Mouse (Mus musculus): ENCODE measurements around the gene Pdgfa.

Pdgfa gene

GRCm38 (mm10) chr5:138953986-138954385 is 43.2 kb downstream of the Pdgfa start:
- in situ Hi-C loops (cut with MboI, MseI): no loop called here

- in situ Hi-C loops (cut with MboI, MseI): no loop called here
Measured at GRCm38 (mm10) chr5:138952969-138953368, 44.2 kb downstream of the Pdgfa start.

- in situ Hi-C loops (cut with MboI, MseI): no loop called here
Measured at GRCm38 (mm10) chr5:138951305-138951704, 45.9 kb downstream of the Pdgfa start.

GRCm38 (mm10) chr5:138949165-138949564 is 48.0 kb downstream of the Pdgfa start:
- in situ Hi-C loops (cut with MboI, MseI): no loop called here

DNA sequence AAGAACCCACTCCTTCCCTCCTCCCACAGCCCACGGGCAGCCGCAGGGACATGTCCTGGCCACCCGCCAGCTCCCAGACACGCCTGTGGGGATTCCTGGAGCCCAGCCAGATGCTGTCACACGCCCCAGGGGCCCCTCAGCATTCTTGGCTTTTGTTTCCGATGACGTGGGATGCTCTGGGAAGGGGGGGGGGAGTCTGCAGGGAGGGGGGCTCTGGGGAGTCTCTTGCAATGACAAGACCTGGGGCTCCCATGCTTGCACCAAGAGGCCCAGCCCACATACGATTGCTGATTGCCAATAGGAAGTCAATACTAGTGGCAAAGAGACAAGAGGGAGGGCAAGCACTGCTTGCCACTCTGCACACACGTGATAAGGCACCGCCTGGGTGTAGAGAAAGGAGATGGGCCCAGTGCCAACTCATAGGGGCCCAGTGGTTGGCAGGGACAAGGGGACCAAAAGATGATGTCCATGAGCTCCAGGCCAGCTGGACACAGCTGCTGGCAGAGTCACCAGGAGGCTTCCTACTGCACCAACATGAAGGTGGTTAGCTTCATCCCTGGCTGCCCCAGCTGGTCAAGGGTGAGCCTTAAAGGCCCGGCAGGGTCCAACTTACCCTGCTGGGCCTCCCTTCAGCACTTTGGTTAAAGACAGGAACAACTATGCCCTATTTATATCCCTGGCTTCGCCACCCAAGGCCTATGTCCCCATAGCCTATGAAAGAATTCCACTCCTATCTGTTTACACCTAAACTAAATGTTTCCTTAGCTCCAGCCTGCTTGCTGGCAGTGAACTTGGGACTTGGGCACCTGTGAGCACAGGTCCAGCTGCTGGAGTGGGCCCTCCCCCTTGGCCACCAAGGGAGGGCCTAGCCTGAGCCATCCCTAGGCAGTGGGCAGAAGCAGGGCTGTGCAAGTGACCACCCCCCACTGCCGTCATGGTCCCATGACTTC is 48.9 kb downstream of the Pdgfa start:
- in situ Hi-C loops (cut with MboI, MseI): no loop called here

DNA sequence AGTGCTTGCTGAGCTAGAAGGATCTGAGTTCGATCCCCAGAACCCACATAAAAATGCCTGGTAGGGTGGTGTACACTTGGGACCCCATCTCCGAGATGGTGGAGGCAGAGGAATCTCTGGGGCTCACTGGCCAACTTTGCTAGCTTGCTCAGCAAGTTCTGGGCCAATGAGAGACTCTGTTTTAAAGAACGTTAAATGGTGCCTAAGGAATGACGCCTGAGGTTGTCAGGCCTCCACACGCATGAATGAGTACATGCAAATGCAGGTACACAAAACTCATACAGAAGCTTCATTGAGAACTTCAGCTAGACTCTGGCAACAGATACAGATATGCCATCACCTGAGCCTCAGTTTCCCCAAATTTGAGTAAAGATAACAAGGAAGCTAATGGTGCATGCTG is 49.7 kb downstream of the Pdgfa start:
- in situ Hi-C loops (cut with MboI, MseI): no loop called here

DNA sequence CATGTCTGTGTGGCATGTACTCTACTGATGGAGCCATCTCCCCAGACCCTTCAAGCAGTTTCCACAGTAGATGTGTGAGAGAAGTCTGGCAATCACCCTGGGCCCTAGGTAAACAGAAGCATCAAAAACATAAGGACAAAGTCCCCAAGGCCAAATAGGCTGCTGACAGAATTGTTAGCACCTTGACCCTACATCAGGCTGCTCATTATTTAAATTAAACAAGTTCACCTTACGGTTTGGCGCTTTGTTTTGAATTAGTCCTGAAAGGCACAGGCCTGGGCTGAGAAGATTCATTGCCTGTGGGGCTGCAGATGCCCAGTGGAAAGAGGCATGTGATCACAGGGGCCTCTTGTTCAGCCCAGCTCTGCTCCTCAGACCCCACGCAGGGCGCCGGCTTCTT is 50.2 kb downstream of the Pdgfa start:
- in situ Hi-C loops (cut with MboI, MseI): no loop called here

DNA sequence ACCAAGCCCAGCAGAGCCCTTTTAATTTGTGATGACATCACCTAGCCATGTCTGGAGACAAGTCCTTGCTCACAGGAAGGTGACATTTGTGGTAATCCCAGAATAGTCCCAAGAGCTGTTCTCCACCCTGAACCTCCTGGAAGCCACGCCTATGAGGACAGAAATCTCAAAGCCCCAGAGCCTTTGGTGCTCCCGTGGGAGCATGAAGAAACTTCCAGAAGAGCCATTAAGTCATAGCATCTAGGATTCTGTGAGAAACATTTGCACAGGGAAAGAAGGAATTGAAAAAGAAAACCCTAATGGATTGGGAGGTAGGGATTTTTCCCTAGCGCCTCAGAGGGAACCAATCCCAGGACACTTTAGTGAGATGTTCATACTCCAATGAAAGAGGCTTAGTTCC is 52.2 kb downstream of the Pdgfa start:
- in situ Hi-C loops (cut with MboI, MseI): no loop called here

GRCm38 (mm10) chr5:138944551-138944950 is 52.6 kb downstream of the Pdgfa start:
- in situ Hi-C loops (cut with MboI, MseI): no loop called here

DNA sequence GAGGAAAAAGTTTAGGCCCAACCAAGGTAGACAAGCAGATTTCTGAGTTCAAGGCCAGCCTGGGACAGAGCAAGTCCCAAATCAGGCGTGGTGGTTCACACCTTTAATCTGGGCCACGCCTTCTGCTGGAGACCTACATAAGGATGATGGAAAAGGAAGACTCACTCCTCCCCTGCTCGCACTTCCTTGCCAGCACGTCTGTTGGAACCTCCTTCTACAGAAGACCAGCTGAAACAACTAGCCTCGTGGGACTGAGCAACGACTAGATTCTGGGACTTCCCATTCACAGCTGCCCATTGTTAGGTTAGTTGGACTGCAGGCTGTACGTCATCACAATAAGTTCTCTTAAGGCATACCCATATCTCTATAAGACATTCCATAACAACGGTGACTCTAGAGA is 55.3 kb downstream of the Pdgfa start:
- in situ Hi-C loops (cut with MboI, MseI): no loop called here

GRCm38 (mm10) chr5:138940576-138940975 is 56.6 kb downstream of the Pdgfa start:
- in situ Hi-C loops (cut with MboI, MseI): no loop called here

DNA sequence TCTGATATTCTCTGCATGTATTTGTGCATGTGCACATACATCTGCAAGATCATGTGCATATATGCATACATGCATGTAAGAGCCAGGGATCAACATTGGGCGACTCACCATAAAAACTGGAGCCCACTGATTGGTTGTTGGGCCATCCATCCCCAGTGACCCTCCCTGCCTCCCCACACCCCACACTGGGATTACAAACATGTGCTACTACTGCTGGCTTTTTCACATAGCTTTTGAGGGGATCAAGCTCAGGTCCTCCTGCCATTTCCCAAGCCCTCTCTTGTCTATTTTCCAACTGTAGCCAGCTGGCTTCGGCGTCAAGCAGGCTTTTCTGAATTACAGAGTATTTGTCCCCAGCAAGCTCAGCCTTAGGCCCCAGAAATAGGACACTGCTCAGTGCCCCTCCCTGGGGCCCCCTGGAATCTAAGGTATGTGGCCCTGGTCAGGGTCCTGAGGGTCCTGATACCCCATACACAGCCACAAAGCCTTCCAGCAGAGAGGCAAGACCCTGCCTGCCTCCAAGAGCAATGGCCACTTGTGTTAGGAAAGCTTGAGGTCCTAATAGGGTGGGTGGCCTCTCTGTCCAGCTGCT is 58.5 kb downstream of the Pdgfa start:
- in situ Hi-C loops (cut with MboI, MseI): no loop called here

GRCm38 (mm10) chr5:138936399-138937089 is 60.6 kb downstream of the Pdgfa start:
- in situ Hi-C loops (cut with MboI, MseI): no loop called here

GRCm38 (mm10) chr5:138934540-138934939 is 62.6 kb downstream of the Pdgfa start:
- in situ Hi-C loops (cut with MboI, MseI): no loop called here

DNA sequence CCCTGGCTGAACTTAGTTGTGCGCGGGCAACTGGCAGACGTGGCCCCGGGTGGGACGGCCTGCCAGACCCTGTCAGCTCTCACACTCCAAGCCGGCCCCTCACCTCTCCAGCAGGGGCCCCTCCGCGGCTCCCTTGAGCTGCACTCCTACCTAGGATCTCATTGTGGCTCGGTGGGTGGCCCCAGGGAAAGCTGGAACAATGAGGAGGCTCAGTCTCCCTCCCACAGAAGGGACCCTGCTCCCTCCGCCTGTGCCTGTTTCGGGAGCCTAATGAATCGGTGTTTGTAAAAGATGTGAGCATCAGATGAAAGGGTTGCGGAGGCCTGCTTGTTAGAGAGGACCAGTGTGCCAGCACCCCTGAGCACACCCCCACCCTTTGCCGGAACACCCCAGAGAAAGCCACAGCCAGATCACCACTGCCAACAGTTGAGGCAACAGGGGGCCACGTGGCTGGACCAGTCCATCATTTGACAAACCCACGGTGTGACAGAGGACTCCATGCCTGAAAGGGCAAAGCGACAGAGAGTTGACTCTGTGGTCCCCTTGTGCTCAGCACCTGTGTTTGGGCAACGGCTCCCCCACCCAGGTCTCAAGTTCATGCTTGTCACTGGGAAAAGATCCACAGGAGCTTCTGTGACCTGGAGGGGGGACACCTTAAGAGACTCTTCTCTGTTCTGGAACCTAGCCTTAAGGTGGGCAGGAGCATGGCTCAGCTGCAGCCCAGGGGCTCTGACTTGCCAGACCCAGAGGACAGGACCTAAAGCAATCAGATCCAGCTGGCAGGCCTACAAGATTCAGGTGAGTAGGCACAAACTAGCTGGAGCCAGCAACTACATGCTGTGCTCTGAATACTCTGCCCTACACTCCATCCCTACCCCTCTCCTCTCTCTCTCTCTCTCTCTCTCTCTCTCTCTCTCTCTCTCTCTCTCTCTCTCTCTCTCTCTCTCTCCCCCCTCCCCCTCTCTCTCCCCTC is 64.4 kb downstream of the Pdgfa start:
- in situ Hi-C loops (cut with MboI, MseI): no loop called here

GRCm38 (mm10) chr5:138931836-138932235 is 65.3 kb downstream of the Pdgfa start:
- in situ Hi-C loops (cut with MboI, MseI): no loop called here

GRCm38 (mm10) chr5:138929879-138930507 is 67.2 kb downstream of the Pdgfa start:
- in situ Hi-C loops (cut with MboI, MseI): no loop called here
